Comparison of ENCODE assay signal across 11 mouse cellular contexts in the genomic region with DNA sequence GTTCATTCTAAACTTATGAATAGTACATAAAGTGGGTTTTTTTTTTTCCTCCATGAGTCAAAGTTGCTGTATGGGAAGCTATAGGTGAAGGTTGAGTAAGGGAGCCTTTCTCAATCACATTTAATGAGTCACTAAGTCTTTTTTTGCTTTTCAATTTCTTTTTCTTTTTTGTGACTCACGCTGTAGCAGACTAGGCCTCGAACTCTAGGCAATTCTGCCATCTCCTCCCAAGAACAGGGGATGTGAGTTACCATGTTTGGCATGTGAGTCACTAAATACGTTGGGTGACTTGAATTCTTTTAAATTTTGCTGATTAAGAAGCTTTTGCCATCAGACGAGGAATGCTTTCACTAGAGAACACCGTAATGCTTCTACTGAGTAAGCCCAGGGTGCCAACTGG. TPM values are rescaled to one million over a fixed set of nuclear protein-coding genes. Genes with fewer than 3 reads are reported as not detected.
"Had no signal": no experiment of that assay in that cellular context is flagged by ENCODE, and none has a peak within 500 bp of the region (broad histone marks: within the 10 kb centered on the region; RNA-seq: fewer than 3 reads in every experiment).

No protein-coding gene starts in this region.

- DNase-seq: lung, adult 18-20 months; lung, embryonic 14.5 days; lung, postnatal 10 days; lung, postnatal 4 days; midbrain, embryonic 14.5 days; retina, postnatal 1 day; right cerebral cortex, postnatal 14 days; thymus, adult 2 months; thymus, postnatal 25 days had no signal

RNA-seq across cellular contexts. Expression of a gene that starts 10.2 kb away (rescaled TPM):
- total RNA-seq: megakaryocyte-erythroid progenitor cell, adult 5-6 weeks had no signal
- polyA plus RNA-seq: myocyte had no signal
